Mouse (Mus musculus): ENCODE results near the gene Lrrc42. TPM values are rescaled to one million over a fixed set of nuclear protein-coding genes. Genes with fewer than 3 reads are reported as not detected.

Lrrc42 gene
- polyA plus RNA-seq, 1 experiment from 2014 or later, result 63.5 TPM

DNA sequence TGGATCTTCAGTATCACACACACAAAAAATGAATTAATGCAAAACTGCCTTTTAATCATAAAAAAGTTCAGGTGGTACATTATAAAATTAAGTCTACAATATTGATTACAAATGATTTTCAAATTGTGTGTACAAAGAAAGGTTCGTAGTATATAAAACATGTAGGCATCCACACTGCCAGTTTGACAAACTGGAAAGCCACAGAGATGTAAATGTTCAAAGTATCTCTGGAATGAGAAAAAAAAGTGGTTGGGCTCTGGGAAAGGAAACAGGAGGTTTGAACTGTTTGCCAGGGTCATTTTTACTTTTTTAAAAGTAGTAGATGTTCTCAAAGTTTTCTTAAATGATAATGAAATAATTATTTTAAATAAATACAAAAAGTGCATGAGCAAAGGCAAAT lies 7.3 kb downstream of the Lrrc42 start:
- Histone ChIP-seq H3K4me3 (no peak overlapping the region), H3K27me3 (no peaks in the 10 kb centered on the region), H3K4me1 (replicated peaks) (peaks cover 45% of the 10 kb centered on the region), H3K9me3 (no peaks in the 10 kb centered on the region), H3K9ac (no peak overlapping the region), H3K27ac (replicated peaks) (no peak overlapping the region), H3K4me2 (no peak overlapping the region), H3K36me3 (peaks cover 28% of the 10 kb centered on the region)
- WGBS, result 87% methylated on average over 1 of the region's 1 CpGs
- ATAC-seq (ENCODE audit: low read depth), result no peak

DNA sequence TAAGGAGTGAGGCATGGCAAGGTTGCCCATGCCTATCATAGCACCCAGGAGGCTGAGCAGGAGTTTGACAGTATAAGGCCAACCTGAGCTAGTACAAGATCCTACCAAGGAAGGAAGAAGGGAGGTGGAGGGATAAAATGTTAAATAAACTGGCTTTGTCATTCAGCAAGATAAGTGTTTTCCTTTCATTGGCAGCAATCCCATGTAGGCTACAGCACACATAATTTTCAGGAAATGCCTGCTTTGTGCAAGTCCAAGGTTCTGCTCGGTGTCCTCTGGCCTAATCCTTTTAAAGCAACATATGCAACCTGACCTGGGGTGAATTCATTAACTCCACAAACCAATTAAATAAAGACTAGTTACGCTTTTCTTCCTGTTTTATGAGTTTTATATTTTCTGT lies 8.0 kb downstream of the Lrrc42 start:
- 72% methylated on average over 2 of the region's 2 CpGs for WGBS
- ATAC-seq (ENCODE audit: low read depth), result no peak

DNA sequence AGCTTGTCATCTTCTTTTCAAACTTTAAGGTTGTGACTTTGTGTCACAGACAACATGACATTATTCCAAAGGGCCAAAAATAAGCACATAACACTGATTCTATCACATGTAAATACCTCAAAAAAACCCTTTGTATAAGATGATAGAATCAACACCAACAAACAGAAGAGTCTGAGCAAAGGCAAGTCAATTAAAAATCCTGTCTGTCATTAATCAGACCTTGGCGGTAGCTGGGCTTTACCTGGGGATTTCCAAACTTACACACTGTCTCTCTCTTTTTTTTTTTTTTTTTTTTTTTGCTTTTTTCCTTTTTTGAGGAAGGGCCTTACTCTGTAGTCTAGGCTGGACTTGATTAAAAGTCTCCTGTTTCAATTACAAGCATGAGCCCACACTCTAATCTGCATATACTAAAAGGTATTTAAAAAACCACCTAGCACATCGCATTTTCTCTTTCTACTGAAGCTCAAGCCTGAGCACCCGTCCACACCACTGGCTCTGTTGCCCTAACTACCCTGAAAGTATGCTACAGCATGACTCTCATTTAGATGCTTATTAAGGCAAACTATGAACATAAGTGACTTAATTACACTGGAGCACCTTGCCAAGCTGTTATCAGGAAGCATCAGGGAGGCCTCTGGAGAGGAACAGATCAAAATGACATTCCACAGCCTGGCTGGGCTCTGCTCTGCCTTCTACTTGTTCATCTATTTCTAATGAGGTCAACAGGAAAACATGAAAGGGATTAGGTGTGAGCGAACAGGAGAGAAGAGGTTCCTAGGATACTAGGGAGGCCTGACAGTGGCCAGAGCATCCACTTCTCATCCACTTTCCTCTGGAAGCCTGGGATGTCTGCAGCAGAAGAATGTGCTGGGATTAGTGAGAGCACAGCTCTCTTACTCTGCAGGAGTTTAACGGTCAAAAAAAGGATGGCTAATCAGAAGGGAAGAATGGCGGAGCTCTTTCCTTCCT lies 9.7 kb downstream of the Lrrc42 start:
- H3K4me2 ChIP-seq, result no peak overlapping the region
- H3K27ac ChIP-seq (replicated peaks), result peak overlapping the region; percentile 70
- H3K27me3 ChIP-seq, result no peaks in the 10 kb centered on the region
- WGBS, result 68% methylated on average over 6 of the region's 6 CpGs
- H3K4me3 ChIP-seq, result no peak overlapping the region
- H3K4me1 ChIP-seq (replicated peaks), result peaks cover 23% of the 10 kb centered on the region
- peaks cover 52% of the 10 kb centered on the region for H3K36me3 ChIP-seq
- H3K9me3 ChIP-seq, result no peaks in the 10 kb centered on the region
- ATAC-seq (ENCODE audit: low read depth), result no peak
- H3K9ac ChIP-seq, result no peak overlapping the region

More for the DNA sequence above, 8.0 kb downstream of the Lrrc42 start:
- peaks cover 34% of the 10 kb centered on the region for H3K36me3 ChIP-seq
- no peaks in the 10 kb centered on the region for H3K27me3 ChIP-seq
- no peak overlapping the region for H3K27ac ChIP-seq (replicated peaks)
- H3K9me3 ChIP-seq, result no peaks in the 10 kb centered on the region
- H3K4me1 ChIP-seq (replicated peaks), result peaks cover 40% of the 10 kb centered on the region
- H3K4me3 ChIP-seq, result no peak overlapping the region
- H3K4me2 ChIP-seq, result no peak overlapping the region
- no peak overlapping the region for H3K9ac ChIP-seq

DNA sequence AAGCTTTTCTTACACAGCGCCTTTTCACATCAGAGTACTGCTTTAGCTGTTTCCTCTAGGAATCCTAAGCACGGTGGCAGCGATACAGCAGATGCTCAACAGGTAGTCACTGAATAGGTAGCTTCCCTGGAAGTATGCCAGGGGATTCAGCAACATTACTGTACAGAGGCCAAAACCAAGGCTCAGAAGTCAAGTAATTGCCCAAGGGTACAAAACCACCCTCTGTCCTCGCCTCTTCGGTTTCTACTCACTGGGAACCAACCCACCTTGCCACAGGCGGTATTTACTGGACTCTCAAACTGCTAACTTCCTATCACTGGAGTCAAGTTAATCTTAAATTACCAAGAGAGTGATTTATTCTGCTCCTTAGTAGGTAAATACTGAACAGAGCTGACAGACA lies 13.1 kb downstream of the Lrrc42 start:
- peaks cover 74% of the 10 kb centered on the region for H3K36me3 ChIP-seq
- no peaks in the 10 kb centered on the region for H3K27me3 ChIP-seq
- H3K27ac ChIP-seq (replicated peaks), result no peak overlapping the region
- H3K4me2 ChIP-seq, result no peak overlapping the region
- H3K4me3 ChIP-seq, result no peak overlapping the region
- ATAC-seq (ENCODE audit: low read depth), result no peak
- WGBS, result 97% methylated on average over 6 of the region's 6 CpGs
- no peak overlapping the region for H3K9ac ChIP-seq
- peaks cover 12% of the 10 kb centered on the region for H3K4me1 ChIP-seq (replicated peaks)
- no peaks in the 10 kb centered on the region for H3K9me3 ChIP-seq

DNA sequence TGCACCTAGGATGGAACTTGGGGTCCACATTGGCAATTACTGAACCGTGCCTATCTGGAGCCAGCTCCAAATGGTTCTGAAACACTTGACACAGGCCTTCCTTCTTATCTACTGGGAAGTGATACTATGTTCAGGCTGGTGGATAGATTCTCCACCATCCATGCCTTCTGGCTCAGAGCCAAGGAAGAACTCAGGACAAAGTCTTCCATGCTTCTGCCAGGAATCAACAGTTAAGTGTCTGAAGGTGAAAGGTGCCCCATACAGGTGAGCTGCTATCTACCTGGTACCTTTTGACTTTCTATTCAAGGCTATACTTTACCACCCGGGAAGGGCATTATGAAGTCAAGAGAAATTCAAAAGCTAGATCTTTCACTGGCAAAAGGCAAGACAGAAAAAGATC lies 15.1 kb downstream of the Lrrc42 start:
- 94% methylated on average over 2 of the region's 2 CpGs for WGBS

DNA sequence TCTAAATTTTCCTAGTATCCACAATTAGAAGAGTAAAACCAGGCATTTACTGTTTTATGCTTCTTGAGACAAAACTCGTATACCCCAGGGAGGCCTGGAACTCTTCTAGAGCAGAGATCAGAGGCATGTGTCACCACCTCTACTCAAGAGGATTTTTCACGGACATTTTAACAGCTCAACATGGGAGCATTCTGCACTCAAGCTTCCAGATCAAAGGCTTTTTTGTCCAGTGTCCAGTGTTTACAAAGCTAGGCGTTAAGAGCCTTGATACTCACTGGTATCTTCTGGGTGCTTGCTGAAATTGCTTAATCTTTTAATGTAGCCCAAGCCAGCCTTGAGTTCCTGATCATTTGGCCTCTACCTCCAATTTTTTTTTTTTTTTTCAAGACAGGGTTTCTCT lies 21.1 kb downstream of the Lrrc42 start:
- H3K9ac ChIP-seq, result no peak overlapping the region
- H3K9me3 ChIP-seq, result no peaks in the 10 kb centered on the region
- H3K36me3 ChIP-seq, result peaks cover 56% of the 10 kb centered on the region
- no peaks in the 10 kb centered on the region for H3K4me1 ChIP-seq (replicated peaks)
- WGBS, result 52% methylated on average over 3 of the region's 3 CpGs
- H3K27ac ChIP-seq (replicated peaks), result no peak overlapping the region
- no peak overlapping the region for H3K4me2 ChIP-seq
- ATAC-seq (ENCODE audit: low read depth), result no peak
- no peak overlapping the region for H3K4me3 ChIP-seq
- no peaks in the 10 kb centered on the region for H3K27me3 ChIP-seq

More for the DNA sequence above, 15.1 kb downstream of the Lrrc42 start:
- no peak for ATAC-seq (ENCODE audit: low read depth)
- Histone ChIP-seq H3K4me3 (no peak overlapping the region), H3K27me3 (no peaks in the 10 kb centered on the region), H3K9ac (no peak overlapping the region), H3K4me1 (replicated peaks) (no peaks in the 10 kb centered on the region), H3K27ac (replicated peaks) (no peak overlapping the region), H3K36me3 (peaks cover 93% of the 10 kb centered on the region), H3K9me3 (no peaks in the 10 kb centered on the region), H3K4me2 (no peak overlapping the region)

DNA sequence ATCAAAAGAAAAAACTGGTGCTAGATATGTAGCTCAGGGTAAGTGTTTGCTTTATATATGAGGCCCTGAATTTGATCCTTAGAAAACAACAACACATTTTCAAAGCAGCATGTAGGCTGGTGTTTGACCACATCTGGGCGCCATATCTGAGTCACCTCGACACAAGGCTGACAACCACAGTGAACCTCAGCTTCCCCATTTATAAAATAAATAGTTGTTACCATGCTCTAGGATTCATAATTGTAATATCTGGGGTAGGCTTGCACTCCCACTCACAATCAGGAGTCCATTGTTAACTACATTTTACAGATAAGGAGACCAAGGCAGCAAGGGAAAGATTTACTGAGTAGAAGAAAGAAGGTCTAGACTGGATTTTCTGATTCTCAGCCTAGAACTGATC lies 27.0 kb downstream of the Lrrc42 start:
- H3K36me3 ChIP-seq, result peaks cover 7% of the 10 kb centered on the region
- H3K9me3 ChIP-seq, result no peaks in the 10 kb centered on the region
- H3K4me1 ChIP-seq (replicated peaks), result no peaks in the 10 kb centered on the region
- H3K27me3 ChIP-seq, result no peaks in the 10 kb centered on the region
- no peak overlapping the region for H3K27ac ChIP-seq (replicated peaks)
- no peak overlapping the region for H3K4me2 ChIP-seq
- no peak for ATAC-seq (ENCODE audit: low read depth)
- H3K9ac ChIP-seq, result no peak overlapping the region
- H3K4me3 ChIP-seq, result no peak overlapping the region
- WGBS, result 94% methylated on average over 2 of the region's 2 CpGs

DNA sequence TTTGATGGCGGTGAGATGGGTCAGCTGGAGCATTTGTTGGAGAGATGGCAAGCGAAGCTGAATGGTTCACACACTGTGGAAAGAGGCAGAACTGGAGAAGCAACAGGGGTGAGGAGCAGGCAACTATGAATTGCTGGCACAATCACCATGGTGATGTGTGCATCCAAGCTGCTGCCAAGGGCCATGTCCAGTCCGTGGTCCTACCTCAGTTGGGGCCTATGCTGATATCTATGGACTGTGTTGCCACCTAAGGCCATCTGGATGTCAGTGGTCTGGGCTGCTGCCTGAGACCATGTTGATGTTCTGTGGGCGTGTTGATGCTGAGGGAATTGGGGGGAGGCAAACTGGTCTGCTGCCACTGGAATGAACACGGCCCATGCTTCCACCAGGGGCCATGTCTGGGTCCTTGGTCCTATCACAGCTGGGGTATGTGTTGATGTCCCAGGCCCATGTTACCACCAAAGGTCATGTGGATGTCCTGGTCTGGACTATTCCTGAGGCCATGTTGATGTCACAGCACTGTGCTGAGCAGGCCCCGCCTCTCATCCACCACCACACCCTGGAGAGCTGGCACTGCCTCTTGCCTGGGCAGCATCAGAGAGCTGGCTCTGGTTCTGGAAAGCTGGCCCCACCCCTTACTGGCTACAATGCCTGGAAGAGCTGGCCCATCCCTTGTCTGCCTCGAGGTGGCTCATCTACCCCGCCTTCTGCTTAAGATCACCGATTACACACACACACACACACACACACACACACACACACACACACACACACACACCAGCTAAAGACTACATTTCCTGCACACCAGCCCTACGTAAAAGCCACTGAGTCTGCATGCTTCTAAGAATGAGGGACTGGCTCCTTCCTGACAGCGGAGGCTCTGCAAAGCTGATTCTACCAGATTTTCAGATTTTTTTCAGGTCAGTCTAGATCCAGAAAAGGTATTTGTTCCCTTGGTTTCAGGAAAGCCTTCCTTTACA lies 29.8 kb downstream of the Lrrc42 start:
- H3K4me2 ChIP-seq, result no peak overlapping the region
- H3K27ac ChIP-seq (replicated peaks), result no peak overlapping the region
- no peaks in the 10 kb centered on the region for H3K9me3 ChIP-seq
- H3K36me3 ChIP-seq, result no peaks in the 10 kb centered on the region
- H3K4me3 ChIP-seq, result no peak overlapping the region
- no peaks in the 10 kb centered on the region for H3K4me1 ChIP-seq (replicated peaks)
- no peak overlapping the region for H3K9ac ChIP-seq
- no peaks in the 10 kb centered on the region for H3K27me3 ChIP-seq
- ATAC-seq (ENCODE audit: low read depth), result no peak
- 84% methylated on average over 11 of the region's 11 CpGs for WGBS

DNA sequence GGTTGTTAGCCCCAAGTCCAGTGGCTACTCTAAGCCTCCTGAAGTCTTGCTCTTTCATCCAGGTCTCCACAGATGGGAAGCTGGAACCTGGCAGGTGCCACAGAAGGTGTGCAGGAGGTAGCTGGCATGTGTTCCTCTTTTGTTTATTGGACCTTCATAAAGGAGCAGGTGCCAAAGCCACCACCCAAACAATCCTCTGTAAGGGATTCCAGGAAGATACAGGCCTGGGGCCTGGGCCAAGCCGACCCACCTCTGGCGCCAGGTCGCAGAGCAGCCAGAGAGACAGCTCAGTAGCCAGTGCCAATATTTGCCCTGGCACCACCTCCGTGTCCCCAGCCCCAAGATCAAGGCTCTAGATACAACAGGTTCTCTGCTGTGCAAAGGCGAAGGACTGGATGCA lies 31.8 kb downstream of the Lrrc42 start:
- Histone ChIP-seq H3K4me2 (no peak overlapping the region), H3K9ac (no peak overlapping the region), H3K36me3 (no peaks in the 10 kb centered on the region), H3K4me3 (no peak overlapping the region), H3K27me3 (no peaks in the 10 kb centered on the region), H3K27ac (replicated peaks) (no peak overlapping the region), H3K4me1 (replicated peaks) (no peaks in the 10 kb centered on the region), H3K9me3 (no peaks in the 10 kb centered on the region)
- whole genome bisulfite sequencing, result 89% methylated on average over 5 of the region's 5 CpGs
- no peak for ATAC-seq (ENCODE audit: low read depth)

DNA sequence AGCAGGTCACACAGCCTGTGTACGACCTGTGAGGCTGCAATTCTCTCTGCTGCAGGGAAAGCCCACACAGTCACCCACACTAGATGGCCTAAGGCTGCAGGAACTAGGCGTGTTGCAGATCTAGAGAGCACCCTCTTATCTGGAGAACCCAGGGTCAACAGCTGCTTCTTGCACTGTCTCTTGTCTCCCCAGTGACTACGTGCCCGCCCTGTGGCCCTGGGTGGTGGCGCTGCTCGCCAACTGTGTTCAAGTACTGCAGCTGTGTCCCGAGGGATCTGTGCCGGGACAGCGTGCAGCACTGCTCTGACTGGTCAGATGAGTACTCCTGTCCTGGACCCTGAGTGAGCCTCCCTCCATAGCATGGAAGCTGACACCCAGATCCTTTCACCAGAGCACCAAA lies 35.8 kb downstream of the Lrrc42 start:
- 88% methylated on average over 9 of the region's 9 CpGs for WGBS

DNA sequence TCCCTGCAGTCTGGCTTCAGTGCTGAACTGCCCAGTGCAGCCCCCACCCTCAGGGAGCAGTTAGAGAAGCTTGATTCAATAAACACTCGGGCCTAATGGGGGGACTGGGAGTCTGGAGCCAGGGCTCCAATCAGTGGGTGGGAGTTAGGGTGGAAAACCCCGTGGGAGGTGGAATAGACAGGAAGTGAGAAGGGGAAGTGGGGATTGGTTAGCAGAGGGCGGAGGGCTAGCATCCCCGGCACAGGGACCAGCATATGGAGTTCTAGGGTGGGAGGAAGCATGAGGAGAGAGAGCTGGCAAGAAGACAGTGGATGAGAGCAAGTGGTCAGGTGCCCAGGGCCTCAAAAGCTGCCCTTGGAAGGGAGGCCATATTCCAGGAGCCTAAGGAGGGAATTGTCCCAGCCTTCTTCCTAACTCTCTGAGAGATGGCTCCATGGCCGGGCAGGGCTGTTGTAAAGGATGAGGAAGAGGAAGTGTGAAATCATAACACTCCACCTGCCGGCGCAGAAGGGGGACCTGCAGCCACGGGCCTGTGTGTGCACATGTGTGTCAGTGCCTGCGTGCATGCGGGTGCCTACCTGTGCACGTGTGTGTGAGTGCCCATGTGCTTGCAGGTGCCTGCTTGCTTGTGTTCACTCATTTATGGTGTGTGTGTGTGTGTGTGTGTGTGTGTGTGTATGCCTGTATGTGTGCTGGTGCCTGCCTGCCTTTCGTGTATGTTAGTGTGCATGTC lies 39.9 kb downstream of the Lrrc42 start:
- no peaks in the 10 kb centered on the region; the same call in 1 of the 2 replicates for H3K4me1 ChIP-seq (replicated peaks)
- H3K4me3 ChIP-seq, result no peak overlapping the region
- H3K27ac ChIP-seq (replicated peaks), result no peak overlapping the region
- no peaks in the 10 kb centered on the region for H3K27me3 ChIP-seq
- no peak for ATAC-seq (ENCODE audit: low read depth)
- no peak overlapping the region for H3K9ac ChIP-seq
- no peaks in the 10 kb centered on the region for H3K9me3 ChIP-seq
- H3K4me2 ChIP-seq, result no peak overlapping the region
- 72% methylated on average over 12 of the region's 12 CpGs for WGBS
- H3K36me3 ChIP-seq, result peaks cover 12% of the 10 kb centered on the region

More for the DNA sequence above, 35.8 kb downstream of the Lrrc42 start:
- Histone ChIP-seq H3K4me2 (no peak overlapping the region), H3K27me3 (no peaks in the 10 kb centered on the region), H3K4me1 (replicated peaks) (no peaks in the 10 kb centered on the region; the same call in 1 of the 2 replicates), H3K27ac (replicated peaks) (no peak overlapping the region), H3K9me3 (no peaks in the 10 kb centered on the region), H3K4me3 (no peak overlapping the region), H3K9ac (no peak overlapping the region), H3K36me3 (no peaks in the 10 kb centered on the region)
- no peak for ATAC-seq (ENCODE audit: low read depth)
